Mouse (Mus musculus): ENCODE measurements around the gene 1700015F17Rik. TPM values are rescaled to one million over a fixed set of nuclear protein-coding genes. Genes with fewer than 3 reads are reported as not detected.

The 1700015F17Rik gene
- polyA plus RNA-seq (2012) = not detected in 2 replicates

DNA sequence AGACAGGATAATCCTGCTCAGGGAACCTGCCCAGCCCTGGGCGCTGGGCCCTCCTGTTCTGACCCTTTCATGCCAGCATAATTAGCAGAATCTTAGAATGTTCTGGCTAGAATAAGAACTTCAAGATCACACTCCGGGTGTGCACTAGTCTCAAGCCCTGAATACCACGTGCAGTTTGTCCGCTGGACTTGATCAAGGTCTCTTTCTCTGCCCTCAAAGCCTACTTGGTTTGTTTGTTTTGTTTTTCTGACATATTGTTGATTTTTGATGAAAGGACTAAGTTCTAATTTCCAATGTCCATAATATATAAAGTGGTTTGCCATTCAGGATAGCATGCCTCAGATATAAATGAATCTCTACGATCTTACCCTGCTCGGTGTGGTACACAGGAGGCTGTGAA, at the start of gene 1700015F17Rik:
Gene 1700015F17Rik, minus strand, starts transcription at position 101 of the 400 bp plus-strand sequence.

DNA sequence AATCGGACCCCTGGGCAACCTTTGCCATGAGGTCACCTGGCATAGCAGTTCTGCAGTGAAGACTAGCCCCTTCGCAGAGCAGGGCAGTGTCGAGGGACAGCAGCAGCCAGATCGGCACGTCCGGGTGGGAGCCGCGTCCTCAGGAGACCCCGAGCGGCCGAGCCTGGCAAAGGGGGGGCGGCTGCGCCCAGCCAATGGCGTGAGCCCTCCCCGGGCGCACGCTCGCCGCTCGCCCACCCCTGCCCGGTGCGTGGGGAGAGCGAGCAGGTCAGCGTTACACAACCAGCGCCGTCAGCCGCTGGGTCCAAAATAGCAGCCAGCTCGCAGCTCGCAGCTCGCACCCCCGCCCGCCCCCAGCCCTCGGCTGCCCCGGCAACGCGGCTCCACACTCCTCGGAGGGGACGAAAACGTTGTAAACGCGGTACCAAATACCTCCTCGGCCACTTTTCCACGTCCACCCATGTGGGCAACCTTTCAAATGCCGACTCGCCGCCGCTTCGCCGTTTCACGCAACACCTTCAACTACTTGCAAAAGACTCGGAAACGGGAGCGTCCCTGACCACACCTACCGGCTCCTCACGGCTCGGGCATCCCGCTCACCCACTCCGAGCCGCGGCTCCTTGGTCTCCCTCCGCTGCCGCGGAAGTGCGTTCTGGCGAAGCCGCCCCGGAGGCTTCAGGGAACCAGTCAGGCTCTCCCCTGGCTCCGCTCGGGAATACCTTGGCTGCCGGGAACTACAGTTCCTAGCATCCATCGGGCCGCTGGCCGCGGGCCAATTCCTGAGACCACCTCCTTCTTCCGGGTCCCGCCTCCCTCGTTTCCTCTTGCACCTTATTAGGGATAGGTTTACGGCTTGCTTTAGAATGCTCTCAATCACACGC, 35.5 kb upstream of the 1700015F17Rik start, which contains the start of gene Cldn12:
Gene Cldn12, minus strand, starts transcription at position 763 of the 881 bp plus-strand sequence.

DNA sequence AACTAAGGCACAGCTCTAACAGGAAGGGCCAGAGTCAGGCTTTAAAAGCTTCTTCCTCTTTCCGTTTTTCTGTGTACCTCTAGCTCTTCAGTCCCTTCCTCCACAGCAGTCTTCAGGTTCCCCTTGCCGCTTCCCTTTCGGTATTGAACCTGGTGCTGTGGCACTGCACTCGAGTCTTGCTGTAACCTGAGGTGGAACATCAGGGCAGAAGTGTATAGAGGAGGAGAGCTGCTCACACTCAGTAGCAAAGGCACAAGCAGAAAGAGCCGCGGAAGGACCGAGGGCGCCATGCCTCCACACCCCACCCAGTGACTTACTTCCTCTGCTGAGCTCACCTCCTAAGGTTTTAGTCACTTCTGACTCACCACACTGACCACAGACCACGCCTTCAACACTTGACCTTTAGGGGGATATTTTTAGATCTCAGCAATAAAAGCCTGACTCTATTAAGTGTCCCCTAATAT, 58.9 kb downstream of the 1700015F17Rik start, which contains the start of gene Cdk14:
Gene Cdk14, minus strand, starts transcription at position 321 of the 464 bp plus-strand sequence.

Other genes starting within 250 kb of the 1700015F17Rik start
- 0.27 and 0.54 TPM in 2 replicates for gene Cdk14, start 58.8 kb downstream of the 1700015F17Rik start, polyA plus RNA-seq (2012)
- gene Cldn12, start 35.8 kb upstream of the 1700015F17Rik start, polyA plus RNA-seq (2012) = 2.7 and 9.3 TPM in 2 replicates
- 0.45 and 0.57 TPM in 2 replicates for gene Gtpbp10, start 80.4 kb upstream of the 1700015F17Rik start, polyA plus RNA-seq (2012)
- 0.12 TPM in 1 of 2 replicates, not detected in the other for gene Gm8773, start 94.7 kb upstream of the 1700015F17Rik start, polyA plus RNA-seq (2012)
- 0.06 TPM in 1 of 2 replicates, not detected in the other for gene Cfap69, start 185.1 kb upstream of the 1700015F17Rik start, polyA plus RNA-seq (2012)
- gene Steap2, start 215.4 kb upstream of the 1700015F17Rik start, polyA plus RNA-seq (2012) = not detected in 2 replicates

Measured in megakaryocyte-erythroid progenitor cell, adult 5 weeks (primary cell).